Mouse (Mus musculus) ES-E14 (cell line): ENCODE measurements around the gene Hacd2. TPM values are rescaled to one million over a fixed set of nuclear protein-coding genes. Genes with fewer than 3 reads are reported as not detected.

Experiments
- DNase-seq: peaks from one replicate; pipeline ENCODE4 v3.0.0-alpha.2; 2013; ENCODE audit warnings: low read depth, low spot score
- H3K27ac ChIP-seq: 2 replicates; pipeline ENCODE4 v1.5.1; 2012; ENCODE audit warnings: low read depth, mild to moderate bottlenecking, low read length, moderate library complexity, mixed read lengths; ENCODE audit not compliant: poor library complexity, insufficient read depth, severe bottlenecking
- H3K36me3 ChIP-seq: 2 replicates; pipeline ENCODE4 v1.6.1; 2012; ENCODE audit warnings: mild to moderate bottlenecking, low read length, moderate library complexity, mixed read lengths; ENCODE audit not compliant: control insufficient read depth, poor library complexity, insufficient read depth, severe bottlenecking
- H3K4me1 ChIP-seq, 2 experiments: fragments of 150-350 bp in 1 of 2; sonication (generic) in 1 of 2; 2 replicates each; pipeline ENCODE4 v1.6.1; 2012; ENCODE audit warnings: low read length in 2 of 2, mild to moderate bottlenecking in 1 of 2, mixed read lengths in 1 of 2; ENCODE audit not compliant: control insufficient read depth in 2 of 2, insufficient read depth in 2 of 2, poor library complexity in 1 of 2
- H3K4me3 ChIP-seq, 2 experiments: fragments of 150-350 bp in 1 of 2; sonication (generic) in 1 of 2; 2 replicates each; pipeline ENCODE4 v1.5.1; 2012; ENCODE audit warnings: low read length in 2 of 2, low read depth in 1 of 2, mild to moderate bottlenecking in 1 of 2, mixed read lengths in 1 of 2; ENCODE audit not compliant: insufficient read depth in 1 of 2, poor library complexity in 1 of 2, severe bottlenecking in 1 of 2
- H3K9ac ChIP-seq: 2 replicates; pipeline ENCODE4 v1.6.1; 2012; ENCODE audit warnings: low read depth, mild to moderate bottlenecking, low read length, mixed read lengths; ENCODE audit not compliant: poor library complexity, insufficient read depth, severe bottlenecking
- H3K9me3 ChIP-seq: fragments of 150-350 bp; sonication (generic); 2 replicates; pipeline ENCODE4 v1.6.1; 2012; ENCODE audit warnings: low read depth, mild to moderate bottlenecking, low read length; ENCODE audit not compliant: control insufficient read depth, insufficient read depth
- CHD2 ChIP-seq: IDR thresholded peaks from 2 replicates; pipeline ENCODE4 v1.6.1; 2014; ENCODE audit warnings: mild to moderate bottlenecking, low read depth, low read length, inconsistent platforms
- HCFC1 ChIP-seq: IDR thresholded peaks from 2 replicates; pipeline ENCODE4 v1.6.1; 2012; ENCODE audit warnings: low read length, inconsistent platforms, borderline replicate concordance; ENCODE audit not compliant: insufficient read depth
- MAFK ChIP-seq: IDR thresholded peaks from 2 replicates; pipeline ENCODE4 v1.6.1; 2014; ENCODE audit warnings: mild to moderate bottlenecking, low read depth, low read length, inconsistent platforms; ENCODE audit not compliant: insufficient read depth
- ZC3H11A ChIP-seq: IDR thresholded peaks from 2 replicates; pipeline ENCODE4 v1.6.1; 2012; ENCODE audit warnings: low read depth, mild to moderate bottlenecking, inconsistent platforms, low read length, borderline replicate concordance
- ZNF384 ChIP-seq: IDR thresholded peaks from 2 replicates; pipeline ENCODE4 v1.6.1; 2012; ENCODE audit warnings: low read depth, low read length, inconsistent platforms
- in situ Hi-C, 2 experiments: fragments of 600-800 bp; cut with MboI; formaldehyde crosslinking; loops; one replicate each; pipeline ENCODE4 v1.15.1; 2025; ENCODE audit warnings: low sequenced_read_pairs in 2 of 2, inconsistent platforms in 1 of 2; ENCODE audit not compliant: unreplicated experiment in 2 of 2
- total RNA-seq: library from RNA; depleted of rRNA; stranded (reverse); fragments of 300-350 nt; gene quantifications from 2 replicates; pipeline ENCODE4 v1.2.3, GENCODE M21; 2012

The Hacd2 gene
- total RNA-seq, 1 experiment, result 98.8 TPM

DNA sequence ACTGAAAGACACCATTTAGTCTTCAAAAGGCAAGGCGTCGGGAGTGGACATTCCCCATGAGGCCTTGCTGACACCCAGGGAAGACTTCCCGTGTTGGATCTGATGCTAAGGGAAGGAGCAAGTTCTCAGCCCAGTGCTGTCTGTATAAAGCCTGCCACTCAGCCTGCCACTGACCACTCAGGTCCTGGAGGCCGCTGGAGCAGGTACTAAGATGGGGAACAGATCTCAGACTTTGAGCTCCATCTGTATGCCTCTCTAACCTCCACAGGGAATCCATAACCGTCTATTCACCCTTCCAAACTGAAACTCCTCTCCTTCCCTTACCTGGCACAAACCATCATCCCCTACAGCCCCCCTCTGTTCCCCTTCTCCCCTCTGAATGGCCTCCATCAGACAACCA lies 91.3 kb downstream of the Hacd2 start:
- in situ Hi-C loops, result loop anchor here in 1 of 2 experiments (10.0 kb wide), 1 partner anchor 151 kb away; no protein-coding TSS in a partner anchor
- H3K4me1 ChIP-seq, result 0 out of 4 replicates have a peak, but pooled peaks cover 0 to 2% of the 10 kb centered on the region in 2 experiments
- DNase-seq, result no peak

DNA sequence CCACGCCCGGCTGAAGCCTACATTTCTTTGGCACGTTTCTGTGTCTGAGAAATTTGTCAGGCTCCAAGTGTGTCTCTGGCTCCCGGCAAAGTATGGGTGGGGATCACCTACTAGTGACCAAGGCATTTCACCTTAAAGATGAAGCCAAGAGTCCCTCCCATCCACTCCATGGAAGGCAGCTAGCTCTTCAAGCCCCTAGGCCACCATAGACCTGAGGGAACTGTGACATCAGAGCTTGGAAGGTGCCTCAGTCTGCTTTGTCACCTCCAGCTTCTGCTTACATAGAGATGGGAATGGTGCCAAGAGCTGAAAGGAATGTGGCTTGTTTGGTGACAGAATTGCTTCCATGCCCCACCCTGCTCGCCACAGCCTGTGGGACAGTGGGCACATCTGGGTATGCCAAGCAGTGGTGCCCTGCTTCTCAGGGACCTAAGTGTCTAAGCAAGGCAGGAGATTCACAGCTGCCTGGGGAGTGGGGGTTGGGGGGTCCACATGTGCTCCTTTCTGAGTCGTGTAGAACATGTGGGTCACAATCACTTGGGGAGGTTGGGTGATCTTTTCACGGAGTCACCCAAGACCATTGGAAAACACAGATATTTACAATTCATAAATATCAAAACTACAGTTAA lies 94.2 kb downstream of the Hacd2 start:
- TF ChIP-seq ZNF384 (no peak), CHD2 (no peak), ZC3H11A (no peak), HCFC1 (no peak), MAFK (no peak)
- in situ Hi-C loops, result loop anchor here in 1 of 2 experiments (10.0 kb wide), 1 partner anchor 148 kb away; no protein-coding TSS in a partner anchor
- Histone ChIP-seq H3K9ac (no peak overlapping the region), H3K27ac (no peak overlapping the region), H3K9me3 (no peaks in the 10 kb centered on the region), H3K4me3 (no peak overlapping the region), H3K36me3 (no peaks in the 10 kb centered on the region), H3K4me1 (0 out of 4 replicates have a peak, but pooled peaks cover 0 to 2% of the 10 kb centered on the region in 2 experiments)
- DNase-seq, result no peak

More for the DNA sequence above, 91.3 kb downstream of the Hacd2 start:
- Histone ChIP-seq H3K27ac (no peak overlapping the region), H3K36me3 (peaks cover under 1% of the 10 kb centered on the region), H3K4me3 (no peak overlapping the region), H3K9me3 (no peaks in the 10 kb centered on the region), H3K9ac (no peak overlapping the region)
- TF ChIP-seq ZC3H11A, result no peak
- TF ChIP-seq HCFC1, result no peak
- no peak for TF ChIP-seq CHD2
- TF ChIP-seq MAFK, result no peak
- TF ChIP-seq ZNF384, result no peak

GRCm38 (mm10) chr16:35117436-35117835 lies 95.2 kb downstream of the Hacd2 start:
- H3K9ac ChIP-seq, result no peak overlapping the region
- H3K27ac ChIP-seq, result no peak overlapping the region
- H3K4me1 ChIP-seq, result no peaks in the 10 kb centered on the region
- H3K36me3 ChIP-seq, result no peaks in the 10 kb centered on the region
- TF ChIP-seq MAFK (no peak), CHD2 (no peak), HCFC1 (no peak), ZC3H11A (no peak), ZNF384 (no peak)
- in situ Hi-C loops, result loop anchor here in 1 of 2 experiments (10.0 kb wide), 1 partner anchor 147 kb away; no protein-coding TSS in a partner anchor
- no peaks in the 10 kb centered on the region for H3K9me3 ChIP-seq
- H3K4me3 ChIP-seq, result no peak overlapping the region
- no peak for DNase-seq

GRCm38 (mm10) chr16:35120603-35121002 lies 98.4 kb downstream of the Hacd2 start:
- no peak for DNase-seq
- H3K36me3 ChIP-seq, result no peaks in the 10 kb centered on the region
- TF ChIP-seq ZC3H11A (no peak), MAFK (no peak), CHD2 (no peak), ZNF384 (no peak), HCFC1 (no peak)
- H3K4me3 ChIP-seq, result no peak overlapping the region
- no peaks in the 10 kb centered on the region for H3K9me3 ChIP-seq
- no peak overlapping the region for H3K27ac ChIP-seq
- no peaks in the 10 kb centered on the region; a peak in 1 of 4 replicates for H3K4me1 ChIP-seq
- in situ Hi-C loops, result no loop called here
- no peak overlapping the region for H3K9ac ChIP-seq
